Mouse (Mus musculus): ENCODE measurements around the gene Traf7. TPM values are rescaled to one million over a fixed set of nuclear protein-coding genes. Genes with fewer than 3 reads are reported as not detected.

Traf7 gene
- polyA plus RNA-seq, 1 experiment from 2014 or later: 94.9 TPM

- 55% methylated on average over 3 of the region's 3 CpGs for WGBS
- H3K4me3 ChIP-seq: no peak overlapping the region
- no peaks in the 10 kb centered on the region for H3K9me3 ChIP-seq
- ATAC-seq (ENCODE audit: low FRiP score, low read depth): peak; percentile 27; the same call in 1 of the 2 replicates
- H3K27ac ChIP-seq (replicated peaks): peak overlapping the region; percentile 78
- no peak overlapping the region for H3K9ac ChIP-seq (replicated peaks)
- peaks cover 25% of the 10 kb centered on the region for H3K4me1 ChIP-seq
- H3K4me2 ChIP-seq (replicated peaks): 0 out of 2 replicates have a peak overlapping the region, but pooled peaks have one; percentile 1
- H3K36me3 ChIP-seq: no peaks in the 10 kb centered on the region
- H3K27me3 ChIP-seq: no peaks in the 10 kb centered on the region
These were observed 31.4 kb upstream of the Traf7 start for GRCm38 (mm10) chr17:24559146-24559545.

- no peak overlapping the region for H3K4me3 ChIP-seq
- no peak overlapping the region; the same call in 1 of the 2 replicates for H3K9ac ChIP-seq (replicated peaks)
- peak; percentile 70; the same call in 1 of the 2 replicates for ATAC-seq (ENCODE audit: low FRiP score, low read depth)
These were observed 30.9 kb upstream of the Traf7 start for GRCm38 (mm10) chr17:24558600-24559099.

GRCm38 (mm10) chr17:24557091-24557490 is 29.4 kb upstream of the Traf7 start:
- no peak overlapping the region for H3K4me3 ChIP-seq
- H3K9me3 ChIP-seq: no peaks in the 10 kb centered on the region
- WGBS: 90% methylated on average over 7 of the region's 7 CpGs
- no peak overlapping the region for H3K9ac ChIP-seq (replicated peaks)
- H3K36me3 ChIP-seq: no peaks in the 10 kb centered on the region
- no peak overlapping the region for H3K4me2 ChIP-seq (replicated peaks)
- H3K27ac ChIP-seq (replicated peaks): no peak overlapping the region
- peaks cover 27% of the 10 kb centered on the region for H3K4me1 ChIP-seq
- ATAC-seq (ENCODE audit: low FRiP score, low read depth): no peak
- no peaks in the 10 kb centered on the region for H3K27me3 ChIP-seq

More at GRCm38 (mm10) chr17:24558600-24559099, 30.9 kb upstream of the Traf7 start:
- WGBS: 20% methylated on average over 4 of the region's 4 CpGs
- peaks cover 25% of the 10 kb centered on the region for H3K4me1 ChIP-seq
- H3K4me2 ChIP-seq (replicated peaks): peak overlapping the region; percentile 3; the same call in 1 of the 2 replicates
- no peaks in the 10 kb centered on the region for H3K27me3 ChIP-seq
- H3K27ac ChIP-seq (replicated peaks): peak overlapping the region; percentile 78
- H3K9me3 ChIP-seq: no peaks in the 10 kb centered on the region
- H3K36me3 ChIP-seq: no peaks in the 10 kb centered on the region

- WGBS: 52% methylated on average over 3 of the region's 3 CpGs
- ATAC-seq (ENCODE audit: low FRiP score, low read depth): no peak
- H3K9ac ChIP-seq (replicated peaks): peak overlapping the region; percentile 88
These were observed 23.3 kb upstream of the Traf7 start for GRCm38 (mm10) chr17:24551050-24551444.

GRCm38 (mm10) chr17:24550416-24551049 is 22.8 kb upstream of the Traf7 start:
- peaks cover 23% of the 10 kb centered on the region for H3K27me3 ChIP-seq
- H3K4me1 ChIP-seq: peaks cover 28% of the 10 kb centered on the region
- H3K36me3 ChIP-seq: no peaks in the 10 kb centered on the region
- no peaks in the 10 kb centered on the region for H3K9me3 ChIP-seq
- ATAC-seq (ENCODE audit: low FRiP score, low read depth): peak; percentile 86
- H3K27ac ChIP-seq (replicated peaks): peak overlapping the region; percentile 97
- WGBS: under 1% methylated on average over 44 of the region's 44 CpGs
- peak overlapping the region; percentile 76 for H3K4me3 ChIP-seq
- H3K4me2 ChIP-seq (replicated peaks): peak overlapping the region; percentile 70
- peak overlapping the region; percentile 88 for H3K9ac ChIP-seq (replicated peaks)

More at GRCm38 (mm10) chr17:24551050-24551444, 23.3 kb upstream of the Traf7 start:
- peak overlapping the region; percentile 97 for H3K27ac ChIP-seq (replicated peaks)
- peaks cover 28% of the 10 kb centered on the region for H3K4me1 ChIP-seq
- no peaks in the 10 kb centered on the region for H3K9me3 ChIP-seq
- H3K27me3 ChIP-seq: peaks cover 23% of the 10 kb centered on the region
- no peaks in the 10 kb centered on the region for H3K36me3 ChIP-seq
- peak overlapping the region; percentile 76 for H3K4me3 ChIP-seq
- peak overlapping the region; percentile 70 for H3K4me2 ChIP-seq (replicated peaks)

GRCm38 (mm10) chr17:24549618-24550415 is 22.1 kb upstream of the Traf7 start, which contains the start of gene Pkd1:
Gene Pkd1 (plus strand): TSS chr17:24549834.
- H3K4me3 ChIP-seq: peak within 1 kb of the TSS; percentile 76
- H3K27ac ChIP-seq (replicated peaks): peak within 1 kb of the TSS; percentile 97
- ATAC-seq (ENCODE audit: low FRiP score, low read depth): peak; percentile 96
- no peaks in the 10 kb centered on the region for H3K36me3 ChIP-seq
- H3K27me3 ChIP-seq: peaks cover 25% of the 10 kb centered on the region
- H3K4me2 ChIP-seq (replicated peaks): peak within 1 kb of the TSS; percentile 70
- WGBS: under 1% methylated on average over 72 of the region's 72 CpGs
- peak within 1 kb of the TSS; percentile 88 for H3K9ac ChIP-seq (replicated peaks)
- H3K4me1 ChIP-seq: peaks cover 29% of the 10 kb centered on the region
- no peaks in the 10 kb centered on the region for H3K9me3 ChIP-seq

- H3K4me1 ChIP-seq: peaks cover 32% of the 10 kb centered on the region
- peak overlapping the region; percentile 76 for H3K4me3 ChIP-seq
- no peaks in the 10 kb centered on the region for H3K36me3 ChIP-seq
- H3K4me2 ChIP-seq (replicated peaks): peak overlapping the region; percentile 70
- peak; percentile 12; the same call in 1 of the 2 replicates for ATAC-seq (ENCODE audit: low FRiP score, low read depth)
- H3K9me3 ChIP-seq: no peaks in the 10 kb centered on the region
- WGBS: 4% methylated on average over 23 of the region's 23 CpGs
- peak overlapping the region; percentile 34; the same call in 1 of the 2 replicates for H3K9ac ChIP-seq (replicated peaks)
- H3K27me3 ChIP-seq: peaks cover 30% of the 10 kb centered on the region
- peak overlapping the region; percentile 97 for H3K27ac ChIP-seq (replicated peaks)
These were observed 21.3 kb upstream of the Traf7 start for GRCm38 (mm10) chr17:24548921-24549617.

GRCm38 (mm10) chr17:24548435-24548834 is 20.7 kb upstream of the Traf7 start:
- peak overlapping the region; percentile 70 for H3K4me2 ChIP-seq (replicated peaks)
- H3K36me3 ChIP-seq: no peaks in the 10 kb centered on the region
- no peak overlapping the region for H3K27ac ChIP-seq (replicated peaks)
- no peak for ATAC-seq (ENCODE audit: low FRiP score, low read depth)
- no peaks in the 10 kb centered on the region for H3K9me3 ChIP-seq
- H3K4me3 ChIP-seq: no peak overlapping the region
- H3K27me3 ChIP-seq: peaks cover 30% of the 10 kb centered on the region
- WGBS: 38% methylated on average over 9 of the region's 9 CpGs
- peak overlapping the region; percentile 34; the same call in 1 of the 2 replicates for H3K9ac ChIP-seq (replicated peaks)
- peaks cover 32% of the 10 kb centered on the region for H3K4me1 ChIP-seq

GRCm38 (mm10) chr17:24546234-24546633 is 18.5 kb upstream of the Traf7 start:
- H3K27me3 ChIP-seq: peaks cover 30% of the 10 kb centered on the region
- no peaks in the 10 kb centered on the region for H3K9me3 ChIP-seq
- H3K9ac ChIP-seq (replicated peaks): no peak overlapping the region
- 88% methylated on average over 3 of the region's 3 CpGs for WGBS
- no peak for ATAC-seq (ENCODE audit: low FRiP score, low read depth)
- H3K36me3 ChIP-seq: no peaks in the 10 kb centered on the region
- peaks cover 17% of the 10 kb centered on the region for H3K4me1 ChIP-seq
- no peak overlapping the region for H3K4me2 ChIP-seq (replicated peaks)
- H3K27ac ChIP-seq (replicated peaks): no peak overlapping the region
- no peak overlapping the region for H3K4me3 ChIP-seq

GRCm38 (mm10) chr17:24545247-24545646 is 17.5 kb upstream of the Traf7 start:
- H3K4me1 ChIP-seq: peaks cover 10% of the 10 kb centered on the region
- H3K27ac ChIP-seq (replicated peaks): no peak overlapping the region
- H3K4me3 ChIP-seq: no peak overlapping the region
- no peaks in the 10 kb centered on the region for H3K9me3 ChIP-seq
- H3K36me3 ChIP-seq: no peaks in the 10 kb centered on the region
- H3K27me3 ChIP-seq: peaks cover 30% of the 10 kb centered on the region
- no peak overlapping the region for H3K4me2 ChIP-seq (replicated peaks)
- no peak overlapping the region for H3K9ac ChIP-seq (replicated peaks)
- 81% methylated on average over 2 of the region's 2 CpGs for WGBS
- no peak for ATAC-seq (ENCODE audit: low FRiP score, low read depth)

GRCm38 (mm10) chr17:24544613-24545012 is 16.9 kb upstream of the Traf7 start:
- Histone ChIP-seq H3K4me2 (replicated peaks) (peak overlapping the region; percentile 40), H3K4me3 (0 out of 2 replicates have a peak overlapping the region, but pooled peaks have one; percentile 9), H3K9me3 (no peaks in the 10 kb centered on the region), H3K4me1 (peaks cover 10% of the 10 kb centered on the region), H3K9ac (replicated peaks) (peak overlapping the region; percentile 32), H3K27me3 (peaks cover 30% of the 10 kb centered on the region), H3K27ac (replicated peaks) (no peak overlapping the region), H3K36me3 (no peaks in the 10 kb centered on the region)
- no peak for ATAC-seq (ENCODE audit: low FRiP score, low read depth)
- WGBS: 20% methylated on average over 12 of the region's 12 CpGs

Measured in midbrain, embryonic 12.5 days (tissue).